Comparison of ENCODE assay signal across 19 mouse cellular contexts in genomic region chr4:45808034-45808433, GRCm38 (mm10). TPM values are rescaled to one million over a fixed set of nuclear protein-coding genes. Genes with fewer than 3 reads are reported as not detected.
DNase-seq lines count a peak whose midpoint lies in the region; ATAC-seq and TF ChIP-seq lines count a peak whose summit lies in the region.
"Had no signal": no experiment of that assay in that cellular context is flagged by ENCODE, and none has a peak within 500 bp of the region (broad histone marks: within the 10 kb centered on the region; RNA-seq: fewer than 3 reads in every experiment).

No protein-coding gene starts in this region.

- peaks cover 41% of the 10 kb centered on the region for H3K36me3 ChIP-seq in hindbrain, embryonic 14.5 days (replicated peaks; ENCODE audit: control insufficient read depth, insufficient read depth)
- peaks cover 25% of the 10 kb centered on the region for H3K36me3 ChIP-seq in hindbrain, embryonic 12.5 days
- peaks cover 2% of the 10 kb centered on the region; the same call in 1 of the 2 replicates for H3K36me3 ChIP-seq in midbrain, embryonic 16.5 days (ENCODE audit: control insufficient read depth, insufficient read depth, low read length)
- H3K36me3 ChIP-seq in midbrain, postnatal 0 days (ENCODE audit: insufficient read depth, low read length): peaks cover 2% of the 10 kb centered on the region; the same call in 1 of the 2 replicates
- H3K36me3 ChIP-seq in neural tube, embryonic 14.5 days (ENCODE audit: control insufficient read depth, insufficient read depth, low read length): peaks cover 5% of the 10 kb centered on the region; the same call in 1 of the 2 replicates

- no peaks in the 10 kb centered on the region for H3K27me3 ChIP-seq in hindbrain, embryonic 14.5 days (ENCODE audit: control insufficient read depth, insufficient read depth, low read length)
- 0 out of 2 replicates have a peak, but pooled peaks cover 2% of the 10 kb centered on the region for H3K27me3 ChIP-seq in hindbrain, embryonic 12.5 days
- no peaks in the 10 kb centered on the region for H3K27me3 ChIP-seq in midbrain, embryonic 16.5 days (ENCODE audit: control insufficient read depth, insufficient read depth, low read depth, low read length)
- H3K27me3 ChIP-seq in midbrain, postnatal 0 days (ENCODE audit: insufficient read depth, low read length): no peaks in the 10 kb centered on the region
- H3K27me3 ChIP-seq in neural tube, embryonic 14.5 days (ENCODE audit: control insufficient read depth, insufficient read depth, low read length): no peaks in the 10 kb centered on the region
- H3K27me3 ChIP-seq: intestine, embryonic 15.5 days had no signal

- H3K27ac ChIP-seq in hindbrain, embryonic 14.5 days: no peak overlapping the region
- H3K27ac ChIP-seq in hindbrain, embryonic 12.5 days: no peak overlapping the region
- no peak overlapping the region for H3K27ac ChIP-seq in midbrain, embryonic 16.5 days (ENCODE audit: low read length)
- no peak overlapping the region for H3K27ac ChIP-seq in midbrain, postnatal 0 days (ENCODE audit: low read depth, low read length)
- no peak overlapping the region for H3K27ac ChIP-seq in neural tube, embryonic 14.5 days (ENCODE audit: low read depth, low read length)
- H3K27ac ChIP-seq: embryonic facial prominence, embryonic 13.5 days; intestine, embryonic 15.5 days had no signal

- no peak overlapping the region for H3K4me3 ChIP-seq in hindbrain, embryonic 14.5 days (replicated peaks; ENCODE audit: low read length)
- no peak overlapping the region for H3K4me3 ChIP-seq in hindbrain, embryonic 12.5 days
- H3K4me3 ChIP-seq in midbrain, embryonic 16.5 days (ENCODE audit: low read depth, low read length): no peak overlapping the region
- H3K4me3 ChIP-seq in midbrain, postnatal 0 days (ENCODE audit: low read depth, low read length): no peak overlapping the region
- H3K4me3 ChIP-seq in neural tube, embryonic 14.5 days (ENCODE audit: low read depth, low read length): no peak overlapping the region
- H3K4me3 ChIP-seq: embryonic facial prominence, embryonic 13.5 days; heart, embryonic 12.5 days; intestine, embryonic 15.5 days had no signal

- TF ChIP-seq CTCF in midbrain, postnatal 0 days (IDR thresholded peaks at IDR 0.05): no peak

- no peak overlapping the region for H3K4me2 ChIP-seq in hindbrain, embryonic 14.5 days (replicated peaks)
- H3K4me2 ChIP-seq in hindbrain, embryonic 12.5 days (replicated peaks): no peak overlapping the region
- no peak overlapping the region for H3K4me2 ChIP-seq in midbrain, embryonic 16.5 days (ENCODE audit: low read length)
- no peak overlapping the region for H3K4me2 ChIP-seq in midbrain, postnatal 0 days (ENCODE audit: low read depth, low read length, poor library complexity, severe bottlenecking)
- no peak overlapping the region for H3K4me2 ChIP-seq in neural tube, embryonic 14.5 days (ENCODE audit: low read depth, low read length)
- H3K4me2 ChIP-seq: embryonic facial prominence, embryonic 13.5 days; heart, embryonic 12.5 days; intestine, embryonic 15.5 days had no signal

- H3K9me3 ChIP-seq in hindbrain, embryonic 14.5 days (ENCODE audit: control insufficient read depth, low read length): no peaks in the 10 kb centered on the region
- no peaks in the 10 kb centered on the region for H3K9me3 ChIP-seq in hindbrain, embryonic 12.5 days (replicated peaks)
- no peaks in the 10 kb centered on the region for H3K9me3 ChIP-seq in midbrain, embryonic 16.5 days (replicated peaks; ENCODE audit: control insufficient read depth, low read length, poor library complexity, severe bottlenecking)
- no peaks in the 10 kb centered on the region for H3K9me3 ChIP-seq in midbrain, postnatal 0 days (ENCODE audit: low read length)
- no peaks in the 10 kb centered on the region for H3K9me3 ChIP-seq in neural tube, embryonic 14.5 days (ENCODE audit: control insufficient read depth, low read length)
- H3K9me3 ChIP-seq: embryonic facial prominence, embryonic 13.5 days; heart, embryonic 12.5 days; intestine, embryonic 15.5 days had no signal

- WGBS in hindbrain, embryonic 14.5 days: 29% methylated on average over 7 of the region's 7 CpGs
- 34% methylated on average over 7 of the region's 7 CpGs for WGBS in hindbrain, embryonic 12.5 days
- 27% methylated on average over 7 of the region's 7 CpGs for WGBS in midbrain, embryonic 16.5 days
- 38% methylated on average over 7 of the region's 7 CpGs for WGBS in midbrain, postnatal 0 days
- WGBS in neural tube, embryonic 14.5 days: 31% methylated on average over 7 of the region's 7 CpGs

- no peaks in the 10 kb centered on the region for H3K4me1 ChIP-seq in hindbrain, embryonic 14.5 days (replicated peaks; ENCODE audit: control insufficient read depth, insufficient read depth, low read length)
- H3K4me1 ChIP-seq in hindbrain, embryonic 12.5 days: peaks cover 6% of the 10 kb centered on the region; the same call in 1 of the 2 replicates
- no peaks in the 10 kb centered on the region for H3K4me1 ChIP-seq in midbrain, embryonic 16.5 days (ENCODE audit: control insufficient read depth, insufficient read depth, low read length)
- no peaks in the 10 kb centered on the region for H3K4me1 ChIP-seq in midbrain, postnatal 0 days (ENCODE audit: insufficient read depth, low read length)
- H3K4me1 ChIP-seq in neural tube, embryonic 14.5 days (ENCODE audit: control insufficient read depth, insufficient read depth, low read length): no peaks in the 10 kb centered on the region
- H3K4me1 ChIP-seq: embryonic facial prominence, embryonic 13.5 days; heart, embryonic 12.5 days; intestine, embryonic 15.5 days had no signal

- H3K9ac ChIP-seq in hindbrain, embryonic 14.5 days: no peak overlapping the region
- H3K9ac ChIP-seq in hindbrain, embryonic 12.5 days: no peak overlapping the region
- H3K9ac ChIP-seq in midbrain, embryonic 16.5 days (ENCODE audit: low read depth, low read length): no peak overlapping the region
- H3K9ac ChIP-seq in midbrain, postnatal 0 days (replicated peaks; ENCODE audit: low read length, poor library complexity, severe bottlenecking): no peak overlapping the region
- H3K9ac ChIP-seq in neural tube, embryonic 14.5 days (replicated peaks; ENCODE audit: low read depth, low read length): no peak overlapping the region
- H3K9ac ChIP-seq: embryonic facial prominence, embryonic 13.5 days; forebrain, postnatal 0 days; heart, embryonic 12.5 days; intestine, embryonic 15.5 days had no signal

- no peak for DNase-seq in hindbrain, embryonic 14.5 days (ENCODE audit: low spot score)
- no peak for DNase-seq in midbrain, postnatal 0 days (ENCODE audit: low spot score)
- DNase-seq: adrenal gland, adult 2 months; adrenal gland, postnatal 25 days; cerebellum, adult 18-20 months; cerebellum, adult 9-11 months; cerebellum, postnatal 36 days; forebrain, postnatal 0 days; gastrocnemius, postnatal 14 days had no signal

- ATAC-seq in hindbrain, embryonic 14.5 days (ENCODE audit: low FRiP score): peak; percentile 51; the same call in 1 of the 2 replicates
- no peak for ATAC-seq in hindbrain, embryonic 12.5 days (ENCODE audit: low FRiP score)
- ATAC-seq in midbrain, embryonic 16.5 days: peak; percentile 53; the same call in 1 of the 2 replicates
- ATAC-seq in midbrain, postnatal 0 days (ENCODE audit: low FRiP score): no peak
- ATAC-seq in neural tube, embryonic 14.5 days (ENCODE audit: low read depth): peak; percentile 62
- no peak for ATAC-seq in granulocyte monocyte progenitor cell, adult 5-6 weeks (replicated peaks; ENCODE audit: poor library complexity, severe bottlenecking)
- ATAC-seq: forebrain, postnatal 0 days; intestine, embryonic 15.5 days had no signal

RNA-seq across cellular contexts. Expression of gene Aldh1b1, which starts 9.2 kb away (rescaled TPM):
- polyA plus RNA-seq in hindbrain, embryonic 14.5 days (2014; fragmentation: Nextera tagmentation; extraction: Ambion mirVana): 9.6 and 10.8 TPM in 2 replicates
- polyA plus RNA-seq in hindbrain, embryonic 12.5 days (2016; fragmentation: Nextera tagmentation; extraction: Ambion mirVana): 7.4 and 7.6 TPM in 2 replicates
- polyA plus RNA-seq in midbrain, embryonic 16.5 days (2015; fragmentation: Nextera tagmentation; extraction: Ambion mirVana): 22.7 and 24.2 TPM in 2 replicates
- 17.6 and 20.3 TPM in 2 replicates for total RNA-seq in midbrain, postnatal 0 days (2014; rRNA removed)
- 22.6 and 23.6 TPM in 2 replicates for polyA plus RNA-seq in midbrain, postnatal 0 days (2015; fragmentation: Nextera tagmentation; extraction: Ambion mirVana)
- 9.1 and 10.3 TPM in 2 replicates for polyA plus RNA-seq in neural tube, embryonic 14.5 days (2014; fragmentation: Nextera tagmentation; extraction: Ambion mirVana)
- total RNA-seq in granulocyte monocyte progenitor cell, adult 5-6 weeks (2014; fragmentation: Nextera tagmentation): 15.1 and 16.2 TPM in 2 replicates
- 45.3 and 54.8 TPM in 2 replicates for total RNA-seq in granulocyte monocyte progenitor cell, adult 5-6 weeks (2017)

RNA-seq across cellular contexts. Expression of gene Igfbpl1, which starts 18.7 kb away (rescaled TPM):
- polyA plus RNA-seq in hindbrain, embryonic 14.5 days (2014; fragmentation: Nextera tagmentation; extraction: Ambion mirVana): 53.9 and 60.9 TPM in 2 replicates
- 47.2 and 48.7 TPM in 2 replicates for polyA plus RNA-seq in hindbrain, embryonic 12.5 days (2016; fragmentation: Nextera tagmentation; extraction: Ambion mirVana)
- 33.4 and 39.5 TPM in 2 replicates for polyA plus RNA-seq in midbrain, embryonic 16.5 days (2015; fragmentation: Nextera tagmentation; extraction: Ambion mirVana)
- 36.5 and 51.6 TPM in 2 replicates for total RNA-seq in midbrain, postnatal 0 days (2014; rRNA removed)
- polyA plus RNA-seq in midbrain, postnatal 0 days (2015; fragmentation: Nextera tagmentation; extraction: Ambion mirVana): 8.5 and 10.3 TPM in 2 replicates
- 55.7 and 75.5 TPM in 2 replicates for polyA plus RNA-seq in neural tube, embryonic 14.5 days (2014; fragmentation: Nextera tagmentation; extraction: Ambion mirVana)
- total RNA-seq in granulocyte monocyte progenitor cell, adult 5-6 weeks (2014; fragmentation: Nextera tagmentation): not detected in 2 replicates
- total RNA-seq in granulocyte monocyte progenitor cell, adult 5-6 weeks (2017): not detected in 2 replicates
- total RNA-seq: adrenal gland, adult 2 months; adrenal gland, postnatal 25 days; gastrocnemius, adult 18-20 months; gastrocnemius, postnatal 14 days had no signal
- polyA plus RNA-seq: adrenal gland, adult 2 months had no signal

RNA-seq across cellular contexts. Expression of gene Stra6l, which starts 40.4 kb away (rescaled TPM):
- polyA plus RNA-seq in hindbrain, embryonic 14.5 days (2014; fragmentation: Nextera tagmentation; extraction: Ambion mirVana): 0.23 and 0.50 TPM in 2 replicates
- 0.43 and 0.64 TPM in 2 replicates for polyA plus RNA-seq in hindbrain, embryonic 12.5 days (2016; fragmentation: Nextera tagmentation; extraction: Ambion mirVana)
- polyA plus RNA-seq in midbrain, embryonic 16.5 days (2015; fragmentation: Nextera tagmentation; extraction: Ambion mirVana): 1.0 and 1.2 TPM in 2 replicates
- total RNA-seq in midbrain, postnatal 0 days (2014; rRNA removed): 0.71 and 1.4 TPM in 2 replicates
- polyA plus RNA-seq in midbrain, postnatal 0 days (2015; fragmentation: Nextera tagmentation; extraction: Ambion mirVana): 0.46 and 0.56 TPM in 2 replicates
- polyA plus RNA-seq in neural tube, embryonic 14.5 days (2014; fragmentation: Nextera tagmentation; extraction: Ambion mirVana): 0.62 and 0.72 TPM in 2 replicates
- total RNA-seq in granulocyte monocyte progenitor cell, adult 5-6 weeks (2014; fragmentation: Nextera tagmentation): 0.69 TPM in 1 of 2 replicates, not detected in the other
- 0.09 and 0.10 TPM in 2 replicates for total RNA-seq in granulocyte monocyte progenitor cell, adult 5-6 weeks (2017)
- total RNA-seq: gastrocnemius, adult 18-20 months; gastrocnemius, postnatal 14 days; heart, adult 8-10 months; heart, postnatal 25 days had no signal
- polyA plus RNA-seq: embryonic facial prominence, embryonic 13.5 days had no signal

Comparison
In these comparisons a context has a peak if more than half of its experiments do, and no peak if none do; other contexts are left out.
1. ATAC-seq: peak in hindbrain, embryonic 14.5 days (single experiment), midbrain, embryonic 16.5 days (single experiment) and neural tube, embryonic 14.5 days (single experiment); none in hindbrain, embryonic 12.5 days (single experiment), midbrain, postnatal 0 days (single experiment) and granulocyte monocyte progenitor cell, adult 5-6 weeks (single experiment).